Mouse (Mus musculus) right cerebral cortex, postnatal 4 days (tissue): ENCODE results near the gene Lamc1.

Source experiments
- DNase-seq: peaks from one replicate; pipeline ENCODE4 v3.0.0-alpha.2; 2022

Lamc1 gene

GRCm38 (mm10) chr1:153252540-153253210 lies 79.9 kb downstream of the Lamc1 start:
- DNase-seq: no peak

- DNase-seq: no peak
Observed at GRCm38 (mm10) chr1:153251590-153252206, 80.9 kb downstream of the Lamc1 start.

- DNase-seq: no peak
Observed at GRCm38 (mm10) chr1:153241346-153241745, 91.2 kb downstream of the Lamc1 start.

- DNase-seq: no peak
Observed at GRCm38 (mm10) chr1:153235576-153235975, 97.0 kb downstream of the Lamc1 start.

GRCm38 (mm10) chr1:153231681-153232080 lies 100.9 kb downstream of the Lamc1 start:
- no peak for DNase-seq

GRCm38 (mm10) chr1:153227916-153228315 lies 104.7 kb downstream of the Lamc1 start:
- no peak for DNase-seq

- no peak for DNase-seq
Observed at GRCm38 (mm10) chr1:153227096-153227495, 105.5 kb downstream of the Lamc1 start.

GRCm38 (mm10) chr1:153225786-153226725 lies 106.5 kb downstream of the Lamc1 start:
- DNase-seq: no peak

GRCm38 (mm10) chr1:153224331-153224730 lies 108.3 kb downstream of the Lamc1 start:
- no peak for DNase-seq

GRCm38 (mm10) chr1:153219376-153219775 lies 113.2 kb downstream of the Lamc1 start:
- DNase-seq: no peak

GRCm38 (mm10) chr1:153216516-153216915 lies 116.1 kb downstream of the Lamc1 start:
- DNase-seq: no peak

- DNase-seq: no peak
Observed at GRCm38 (mm10) chr1:153215676-153216075, 116.9 kb downstream of the Lamc1 start.

- no peak for DNase-seq
Observed at GRCm38 (mm10) chr1:153210992-153211391, 121.6 kb downstream of the Lamc1 start.

- DNase-seq: no peak
Observed at GRCm38 (mm10) chr1:153210198-153210597, 122.4 kb downstream of the Lamc1 start.

- no peak for DNase-seq
Observed at GRCm38 (mm10) chr1:153202195-153202594, 130.4 kb downstream of the Lamc1 start.

GRCm38 (mm10) chr1:153201448-153201847 lies 131.1 kb downstream of the Lamc1 start:
- DNase-seq: no peak

GRCm38 (mm10) chr1:153197316-153197850 lies 135.2 kb downstream of the Lamc1 start:
- no peak for DNase-seq

GRCm38 (mm10) chr1:153192945-153193344 lies 139.6 kb downstream of the Lamc1 start:
- DNase-seq: no peak

- no peak for DNase-seq
Observed at GRCm38 (mm10) chr1:153192379-153192778, 140.2 kb downstream of the Lamc1 start.

GRCm38 (mm10) chr1:153191943-153192329 lies 140.7 kb downstream of the Lamc1 start:
- peak; percentile 75 for DNase-seq

- DNase-seq: no peak
Observed at GRCm38 (mm10) chr1:153191237-153191942, 141.2 kb downstream of the Lamc1 start.

- DNase-seq: no peak
Observed at GRCm38 (mm10) chr1:153188081-153188480, 144.5 kb downstream of the Lamc1 start.
